Mouse (Mus musculus) megakaryocyte, adult 5-6 weeks (primary cell): ENCODE data around the gene Dusp18. TPM values are rescaled to one million over a fixed set of nuclear protein-coding genes. Genes with fewer than 3 reads are reported as not detected.

Experiments
- ATAC-seq: 2 replicates; pipeline ENCODE4 v1.8.0; 2016; ENCODE audit warnings: mild to moderate bottlenecking, inconsistent platforms; ENCODE audit not compliant: poor library complexity, severe bottlenecking
- total RNA-seq, 2 experiments: library from RNA; stranded (forward) in 1 of 2; stranded (reverse) in 1 of 2; fragments of 153-499, 151-499 nt in 1 of 2; fragments of 221-1000, 200-1000 nt in 1 of 2; gene quantifications; 2 replicates each; pipeline versions ENCODE4 v1.2.3 to v1.2.4; 2015 to 2017

The Dusp18 gene
- total RNA-seq, 2 experiments from 2014 or later = 0.44 to 0.49 TPM

DNA sequence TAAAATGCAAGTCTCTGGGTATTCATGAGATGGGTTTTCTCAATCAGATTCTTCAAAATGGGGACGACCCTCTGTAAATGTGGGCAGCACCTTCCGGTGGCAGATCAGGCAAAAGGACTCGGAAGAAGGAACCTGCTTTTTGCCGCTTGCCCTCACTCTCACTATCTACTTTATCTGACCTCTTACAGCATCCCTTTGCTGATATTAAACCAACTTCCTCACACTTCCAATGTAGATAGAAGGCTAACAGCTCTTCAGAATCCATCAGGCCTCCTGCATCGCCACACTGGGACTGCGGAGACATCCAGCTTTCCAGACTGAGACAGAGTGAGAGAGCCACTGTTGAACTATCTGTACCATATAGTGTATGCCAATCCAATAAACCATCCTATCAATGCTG is 27.7 kb downstream of the Dusp18 start:
- no peak for ATAC-seq

DNA sequence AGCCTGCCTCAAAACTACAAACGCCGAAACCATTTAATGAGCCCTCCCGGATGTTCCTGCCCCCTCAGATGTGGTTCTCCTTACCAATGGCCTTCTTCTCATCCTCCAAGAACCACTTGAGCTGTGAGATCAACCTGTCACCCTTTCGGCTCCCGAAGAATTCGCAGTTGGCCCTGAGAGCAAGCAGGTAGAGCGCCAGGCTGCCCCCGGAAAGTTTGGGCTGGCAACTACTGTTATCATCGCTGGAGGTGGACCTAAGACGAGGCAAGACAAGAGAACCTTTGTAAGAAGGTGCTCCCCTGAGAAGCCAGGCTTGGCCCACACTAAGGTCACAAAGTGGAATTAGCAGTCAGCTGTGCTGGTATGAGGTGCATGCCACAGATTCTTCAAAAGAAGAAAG is 30.9 kb downstream of the Dusp18 start:
- no peak for ATAC-seq

DNA sequence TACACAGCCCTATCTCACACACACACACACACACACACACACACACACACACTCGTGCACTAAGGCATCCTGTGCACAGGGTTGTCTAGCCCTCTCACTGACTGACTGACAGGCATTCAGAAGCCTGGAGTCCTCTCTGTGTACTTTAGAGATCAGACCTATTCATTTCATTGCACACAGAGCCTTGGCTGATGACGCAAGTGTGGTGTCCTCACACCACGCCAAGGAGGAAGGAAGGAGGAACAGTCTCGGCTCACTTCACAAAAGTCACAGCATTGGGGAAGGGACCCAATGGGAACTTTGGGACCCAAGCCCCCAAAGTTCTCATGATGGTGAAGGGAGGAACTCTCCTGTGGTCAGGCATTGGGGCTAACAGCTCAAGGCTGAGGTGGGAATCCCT is 35.0 kb downstream of the Dusp18 start:
- ATAC-seq = peak; percentile 90

DNA sequence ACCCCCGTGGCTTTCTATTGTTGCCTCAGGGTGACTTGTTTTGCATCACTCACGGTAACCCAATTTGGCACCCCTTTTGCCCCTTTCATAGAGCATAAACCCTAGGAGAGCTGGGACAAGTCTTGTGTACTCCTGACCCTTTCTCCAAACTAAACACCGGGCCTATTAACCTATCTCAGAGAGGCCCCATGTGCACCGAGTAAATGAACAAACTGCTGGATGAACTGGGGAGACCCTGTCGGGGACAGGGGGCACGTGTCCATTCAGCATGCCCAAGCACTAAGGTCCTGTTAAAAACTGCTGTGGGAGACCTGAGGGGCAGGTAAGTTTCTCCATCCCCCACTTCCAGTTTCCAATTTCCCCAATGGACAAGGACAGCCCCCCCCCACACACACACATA is 35.9 kb downstream of the Dusp18 start:
- ATAC-seq = no peak

DNA sequence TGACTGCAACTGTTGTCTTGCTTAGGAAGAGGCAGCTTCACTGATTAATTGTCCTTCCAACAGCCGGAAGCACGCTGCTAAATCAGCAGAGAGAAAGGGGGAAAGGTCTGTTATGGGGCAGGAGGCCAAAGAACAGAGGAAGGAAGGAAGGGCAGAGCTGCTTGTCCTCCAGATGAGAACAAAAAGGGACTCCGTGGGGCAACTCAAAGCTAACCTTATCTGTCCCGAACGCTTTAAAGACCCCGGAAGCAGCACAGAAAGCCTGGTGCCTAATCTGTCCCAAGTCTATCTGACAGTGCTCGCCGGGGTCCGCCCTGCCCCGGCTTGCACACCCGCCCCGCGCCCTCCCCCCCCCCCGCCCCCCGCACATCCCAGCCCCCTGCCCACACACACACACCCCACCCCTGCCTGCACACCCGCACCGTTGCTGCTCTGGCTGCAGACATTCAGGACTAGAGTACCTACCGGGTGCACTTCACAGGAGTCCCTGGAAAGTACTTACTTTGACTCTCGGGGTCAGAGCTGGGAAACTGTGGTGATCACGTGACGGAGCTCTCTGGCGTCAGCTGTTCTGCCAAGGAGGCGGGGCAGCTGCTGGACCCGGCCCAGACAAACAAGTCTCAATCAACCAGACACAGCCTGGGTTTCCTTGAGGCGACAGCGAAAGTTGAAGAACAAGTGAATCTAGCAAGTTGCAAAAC is 36.6 kb downstream of the Dusp18 start, which contains the start of gene Tcn2:
Tcn2 (minus strand) TSS at position 649 of the 701 bp plus-strand sequence.
- peak; percentile 77 for ATAC-seq

DNA sequence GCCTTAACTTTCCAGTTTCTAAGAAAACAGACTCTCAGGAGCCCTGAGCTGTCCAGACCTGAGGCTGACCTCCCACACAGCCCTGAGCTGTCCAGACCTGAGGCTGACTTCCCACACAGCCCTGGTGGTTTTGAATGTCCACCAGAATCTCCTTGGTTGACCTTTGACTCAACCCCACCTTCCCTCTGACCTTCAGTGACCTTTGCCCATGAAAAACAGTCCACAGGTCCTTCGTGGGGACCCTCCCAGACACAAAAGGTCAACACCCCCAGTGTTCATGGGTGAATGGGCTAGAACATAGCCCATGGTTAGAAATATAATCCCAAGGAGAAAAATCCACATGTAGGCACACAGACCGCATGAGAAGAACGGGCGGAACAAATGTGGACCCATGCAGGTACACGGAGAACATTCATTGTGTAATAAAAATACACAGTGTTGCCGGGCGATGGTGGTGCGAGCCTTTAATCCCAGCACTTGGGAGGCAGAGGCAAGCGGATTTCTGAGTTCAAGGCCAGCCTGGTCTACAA is 38.8 kb downstream of the Dusp18 start:
- no peak for ATAC-seq

DNA sequence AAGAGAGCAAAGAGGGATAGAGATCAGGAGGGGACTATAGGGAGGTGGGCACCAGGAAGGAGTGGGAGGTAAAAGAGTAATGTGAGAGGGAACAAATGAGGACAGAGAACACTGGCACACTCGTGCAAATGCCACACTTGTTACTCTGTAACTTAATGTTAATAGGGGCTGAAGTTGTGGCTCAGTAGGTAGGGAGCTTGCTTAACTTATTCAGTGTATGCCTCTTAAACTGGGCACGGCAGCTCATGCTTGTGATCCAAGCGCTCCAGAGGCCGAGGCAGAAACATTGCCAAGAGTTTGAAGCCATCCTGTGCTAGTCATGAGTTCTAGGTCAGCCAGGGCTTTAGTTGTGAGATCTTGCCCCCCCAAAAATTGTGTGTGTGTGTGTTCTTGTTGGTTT is 40.1 kb downstream of the Dusp18 start:
- no peak for ATAC-seq

DNA sequence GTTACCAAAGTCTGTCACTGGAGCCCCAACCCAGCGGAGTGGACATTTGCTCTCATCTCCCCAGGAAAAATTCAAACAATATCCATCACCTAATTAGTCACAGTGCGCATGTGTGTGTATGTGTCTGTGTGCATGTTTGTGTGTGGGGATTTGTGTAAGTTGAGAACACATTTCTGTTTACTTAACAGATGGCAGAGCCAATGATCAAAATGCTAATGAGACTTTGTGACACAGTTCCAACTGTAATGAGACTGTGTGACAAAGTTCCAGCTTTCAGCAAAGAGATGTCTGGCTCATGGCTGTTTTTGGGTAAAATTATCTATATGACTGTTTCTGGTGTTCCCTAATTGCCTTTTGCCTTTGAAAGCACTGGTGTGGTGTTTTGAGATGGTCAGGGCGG is 41.3 kb downstream of the Dusp18 start:
- ATAC-seq = no peak

DNA sequence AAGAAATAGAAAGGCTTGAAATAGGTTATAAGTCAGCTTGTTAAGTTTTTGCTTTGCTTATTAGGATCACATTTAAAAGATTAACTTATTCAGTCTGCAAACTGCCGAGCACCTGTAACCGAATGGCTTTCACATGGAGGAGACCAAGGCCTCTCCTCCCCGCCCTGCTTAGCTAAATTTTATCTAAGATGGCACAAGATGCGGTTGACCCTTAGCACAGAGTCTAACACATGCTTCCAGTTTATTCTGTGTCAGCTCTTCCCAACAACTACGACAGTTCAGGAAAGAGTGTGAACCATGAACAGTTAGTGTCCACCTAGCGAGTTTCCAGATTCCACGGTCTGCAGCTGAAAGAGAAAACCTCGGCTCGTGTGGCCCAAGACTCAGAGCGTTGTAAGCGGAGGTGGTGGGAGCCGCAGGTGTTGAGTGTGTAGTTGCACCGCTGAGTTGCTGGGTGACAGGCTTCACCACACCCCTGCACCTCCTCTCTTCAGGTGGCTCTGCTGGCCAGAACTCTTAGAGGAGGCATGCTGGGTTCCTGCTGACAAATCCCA is 42.4 kb downstream of the Dusp18 start:
- no peak for ATAC-seq

DNA sequence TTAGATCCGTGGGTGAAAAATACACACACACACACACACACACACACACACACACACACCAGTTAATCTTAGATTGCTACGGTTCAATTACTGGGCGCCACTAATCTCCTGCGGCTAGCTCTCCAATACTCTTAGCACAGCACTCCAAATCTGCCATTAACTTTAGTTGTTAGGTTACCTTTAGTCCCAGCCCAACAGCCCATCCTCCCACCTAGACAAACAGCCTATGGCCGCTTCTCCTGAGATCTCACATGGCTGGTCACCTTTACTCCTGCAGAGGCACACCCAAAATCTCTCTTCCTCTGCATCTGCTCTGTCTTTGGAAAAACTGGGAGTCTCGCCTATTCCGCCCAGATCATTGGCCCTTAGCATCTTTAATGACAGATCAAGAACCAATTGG is 46.3 kb downstream of the Dusp18 start:
- ATAC-seq = no peak

DNA sequence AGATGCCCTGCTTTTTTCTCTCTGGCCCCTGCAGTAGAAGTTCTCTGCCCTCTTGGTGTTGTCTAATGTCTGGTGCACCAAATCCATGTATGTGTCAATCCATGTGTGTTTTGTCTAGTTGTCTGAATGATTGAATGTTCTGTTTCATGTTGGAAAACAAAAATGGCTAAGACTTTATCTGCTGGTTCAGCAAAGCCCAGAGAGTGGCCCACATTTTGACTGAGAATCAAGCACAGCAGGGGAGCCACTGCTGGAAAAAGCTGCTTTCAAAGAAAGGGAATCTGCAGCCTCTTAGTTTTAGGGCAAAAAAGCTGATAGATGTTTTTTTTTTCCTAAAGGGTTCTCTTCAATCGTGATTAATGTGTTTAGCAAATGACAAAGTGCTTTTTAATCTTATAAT is 51.3 kb downstream of the Dusp18 start:
- no peak for ATAC-seq

Other genes with a start within 250 kb of the Dusp18 start
- 12.6 and 15.4 TPM in 2 replicates for gene Morc2a, start 246.0 kb upstream of the Dusp18 start, total RNA-seq (2015)
- 19.8 and 23.5 TPM in 2 replicates for gene Morc2a, start 246.0 kb upstream of the Dusp18 start, total RNA-seq (2017)
- gene Osbp2, start 31.3 kb upstream of the Dusp18 start, total RNA-seq (2015) = 0.25 TPM in 1 of 2 replicates, not detected in the other
- not detected in 2 replicates for gene Osbp2, start 31.3 kb upstream of the Dusp18 start, total RNA-seq (2017)
- 0.09 TPM in 1 of 2 replicates, not detected in the other for gene 4921536K21Rik, start 142 bp upstream of the Dusp18 start, total RNA-seq (2015)
- 0.15 TPM in 1 of 2 replicates, not detected in the other for gene 4921536K21Rik, start 142 bp upstream of the Dusp18 start, total RNA-seq (2017)
- 4.0 and 4.1 TPM in 2 replicates for gene Slc35e4, start 19.4 kb downstream of the Dusp18 start, total RNA-seq (2015)
- 7.4 and 7.9 TPM in 2 replicates for gene Slc35e4, start 19.4 kb downstream of the Dusp18 start, total RNA-seq (2017)
- gene Tcn2, start 36.9 kb downstream of the Dusp18 start, total RNA-seq (2015) = 108 and 109 TPM in 2 replicates
- gene Tcn2, start 36.9 kb downstream of the Dusp18 start, total RNA-seq (2017) = 57.0 and 66.9 TPM in 2 replicates
- 28.5 and 31.1 TPM in 2 replicates for gene Pes1, start 68.7 kb downstream of the Dusp18 start, total RNA-seq (2015)
- 60.7 and 86.6 TPM in 2 replicates for gene Pes1, start 68.7 kb downstream of the Dusp18 start, total RNA-seq (2017)
- not detected in 2 replicates for gene 4930556J24Rik, start 81.5 kb downstream of the Dusp18 start, total RNA-seq (2015)
- not detected in 2 replicates for gene 4930556J24Rik, start 81.5 kb downstream of the Dusp18 start, total RNA-seq (2017)
- 0.22 TPM in 1 of 2 replicates, not detected in the other for gene Gal3st1, start 88.4 kb downstream of the Dusp18 start, total RNA-seq (2015)
- not detected in 2 replicates for gene Gal3st1, start 88.4 kb downstream of the Dusp18 start, total RNA-seq (2017)
- gene Sec14l4, start 136.2 kb downstream of the Dusp18 start, total RNA-seq (2015) = not detected in 2 replicates
- gene Sec14l4, start 136.2 kb downstream of the Dusp18 start, total RNA-seq (2017) = not detected in 2 replicates
- not detected in 2 replicates for gene Sec14l3, start 169.6 kb downstream of the Dusp18 start, total RNA-seq (2015)
- gene Sec14l3, start 169.6 kb downstream of the Dusp18 start, total RNA-seq (2017) = not detected in 2 replicates
- 1.1 and 2.6 TPM in 2 replicates for gene Mtfp1, start 200.2 kb downstream of the Dusp18 start, total RNA-seq (2015)
- 1.3 and 1.8 TPM in 2 replicates for gene Mtfp1, start 200.2 kb downstream of the Dusp18 start, total RNA-seq (2017)
- 0.27 and 0.82 TPM in 2 replicates for gene Sec14l2, start 228.2 kb downstream of the Dusp18 start, total RNA-seq (2015)
- 0.81 and 3.9 TPM in 2 replicates for gene Sec14l2, start 228.2 kb downstream of the Dusp18 start, total RNA-seq (2017)
- gene Rnf215, start 240.0 kb downstream of the Dusp18 start, total RNA-seq (2015) = 6.3 and 7.7 TPM in 2 replicates
- 12.8 and 14.8 TPM in 2 replicates for gene Rnf215, start 240.0 kb downstream of the Dusp18 start, total RNA-seq (2017)